Mouse (Mus musculus) heart, adult 2 months (tissue): ENCODE measurements around the gene Ergic3. TPM values are rescaled to one million over a fixed set of nuclear protein-coding genes. Genes with fewer than 3 reads are reported as not detected.
A peak's percentile ranks its signal among the peaks of the same experiment; 100 is the strongest.

Source experiments
- DNase-seq, 2 experiments: peaks; one replicate each; pipeline ENCODE4 v3.0.0; 2021
- H3K27ac ChIP-seq: fragments of 200-600 bp; 2 replicates; pipeline ENCODE4 v1.8.1; 2022
- H3K27me3 ChIP-seq: fragments of 200-500 bp; 2 replicates; pipeline ENCODE4 v1.6.1; 2012; ENCODE audit warnings: mild to moderate bottlenecking, low read length, inconsistent platforms, mixed read lengths; ENCODE audit not compliant: control insufficient read depth, insufficient read depth
- H3K36me3 ChIP-seq: fragments of 200-500 bp; 2 replicates; pipeline ENCODE4 v1.6.1; 2012; ENCODE audit warnings: low read length, inconsistent platforms; ENCODE audit not compliant: control insufficient read depth, insufficient read depth
- H3K4me1 ChIP-seq: fragments of 200-500 bp; 2 replicates; pipeline ENCODE4 v1.6.1; 2011; ENCODE audit warnings: low read length; ENCODE audit not compliant: control insufficient read depth, insufficient read depth
- H3K4me3 ChIP-seq: fragments of 200-600 bp; 2 replicates; pipeline ENCODE4 v1.8.1; 2022
- H3K79me2 ChIP-seq: fragments of 200-500 bp; replicated peaks from 2 replicates; pipeline ENCODE4 v1.6.1; 2012; ENCODE audit warnings: mild to moderate bottlenecking, inconsistent platforms, low read length, moderate library complexity, mixed read lengths; ENCODE audit not compliant: control insufficient read depth, insufficient read depth
- H3K9ac ChIP-seq: fragments of 200-500 bp; 2 replicates; pipeline ENCODE4 v1.6.1; 2012; ENCODE audit warnings: low read depth, mild to moderate bottlenecking, control low read depth, inconsistent platforms, low read length, mixed read lengths
- CTCF ChIP-seq: fragments of 200-600 bp; IDR thresholded peaks from 2 replicates; pipeline ENCODE4 v1.8.1; 2022; ENCODE audit warnings: antibody characterized with exemption, mild to moderate bottlenecking, moderate library complexity
- EP300 ChIP-seq: fragments of 200-500 bp; IDR thresholded peaks from 2 replicates; pipeline ENCODE4 v1.6.1; 2011; ENCODE audit warnings: low read depth, low read length, control low read depth; ENCODE audit not compliant: insufficient read depth
- POLR2A ChIP-seq: fragments of 200-500 bp; IDR thresholded peaks from 2 replicates; pipeline ENCODE4 v1.6.1; 2011; ENCODE audit warnings: mild to moderate bottlenecking, low read depth, low read length, control low read depth; ENCODE audit not compliant: insufficient read depth
- WGBS: fragments of 180-500 bp; shearing (Covaris S2); methylation state at CpG from one replicate; pipeline ENCODE4 v1.1.7; 2018; 5-methylcytosine and 5-hydroxymethylcytosine counted together
- intact Hi-C: fragments of 180-260 bp; cut with DNase I; formaldehyde crosslinking; loops from one replicate; pipeline ENCODE4 v1.15.1; 2025
- polyA plus RNA-seq: library from polyadenylated mRNA; depleted of rRNA; stranded (reverse); fragments of >200 nt; gene quantifications from 2 replicates; pipeline ENCODE4 v1.2.3, GENCODE M21; 2012
- total RNA-seq, 2 experiments: library from RNA; stranded (reverse); gene quantifications; 2 replicates each; pipeline ENCODE4 v1.2.3; 2021

Gene Ergic3
- total and polyA plus RNA-seq, 3 experiments: 60.1 to 104 (median 67.5) TPM

GRCm38 (mm10) chr2:155974087-155974731 lies 33.6 kb upstream of the Ergic3 start:
- Histone ChIP-seq H3K4me3 (no peak overlapping the region), H3K27me3 (no peaks in the 10 kb centered on the region), H3K4me1 (no peaks in the 10 kb centered on the region), H3K36me3 (no peaks in the 10 kb centered on the region), H3K9ac (no peak overlapping the region), H3K79me2 (no peaks in the 10 kb centered on the region), H3K27ac (no peak overlapping the region)
- DNase-seq: no peak
- intact Hi-C loops: no loop called here
- no peak for TF ChIP-seq POLR2A
- no peak for TF ChIP-seq EP300
- TF ChIP-seq CTCF: no peak
- 68% methylated on average over 14 of the region's 14 CpGs for WGBS

- Histone ChIP-seq H3K4me1 (no peaks in the 10 kb centered on the region), H3K36me3 (no peaks in the 10 kb centered on the region), H3K27me3 (no peaks in the 10 kb centered on the region), H3K79me2 (no peaks in the 10 kb centered on the region), H3K9ac (peak overlapping the region; percentile 49), H3K4me3 (peak overlapping the region; percentile 41), H3K27ac (peak overlapping the region; percentile 67)
- WGBS: 52% methylated on average over 5 of the region's 5 CpGs
- intact Hi-C loops: no loop called here
- no peak for TF ChIP-seq EP300
- TF ChIP-seq POLR2A: 0 out of 2 replicates have a peak, but pooled peaks have one; percentile 59
- TF ChIP-seq CTCF: no peak
- peak; percentile 58 to 69 for DNase-seq
Measured at GRCm38 (mm10) chr2:155979328-155979991, 28.4 kb upstream of the Ergic3 start.

- Histone ChIP-seq H3K4me1 (no peaks in the 10 kb centered on the region), H3K36me3 (no peaks in the 10 kb centered on the region), H3K79me2 (no peaks in the 10 kb centered on the region), H3K27ac (no peak overlapping the region), H3K27me3 (no peaks in the 10 kb centered on the region), H3K9ac (no peak overlapping the region), H3K4me3 (no peak overlapping the region)
- TF ChIP-seq EP300 (no peak), CTCF (no peak), POLR2A (no peak)
- intact Hi-C loops: no loop called here
- DNase-seq: no peak
- WGBS: 93% methylated on average over 7 of the region's 7 CpGs
Measured at GRCm38 (mm10) chr2:155985776-155986175, 22.1 kb upstream of the Ergic3 start.

- Histone ChIP-seq H3K4me1 (no peaks in the 10 kb centered on the region), H3K36me3 (no peaks in the 10 kb centered on the region), H3K4me3 (no peak overlapping the region), H3K79me2 (no peaks in the 10 kb centered on the region), H3K27ac (no peak overlapping the region), H3K9ac (no peak overlapping the region), H3K27me3 (no peaks in the 10 kb centered on the region)
- DNase-seq: no peak
- WGBS: 97% methylated on average over 6 of the region's 6 CpGs
- intact Hi-C loops: no loop called here
- TF ChIP-seq POLR2A (no peak), CTCF (no peak), EP300 (no peak)
Measured at GRCm38 (mm10) chr2:155987131-155987530, 20.7 kb upstream of the Ergic3 start.

GRCm38 (mm10) chr2:155989085-155989484 lies 18.8 kb upstream of the Ergic3 start:
- H3K27ac ChIP-seq: no peak overlapping the region
- H3K4me3 ChIP-seq: no peak overlapping the region
- H3K27me3 ChIP-seq: no peaks in the 10 kb centered on the region
- WGBS: 74% methylated on average over 4 of the region's 4 CpGs
- H3K36me3 ChIP-seq: no peaks in the 10 kb centered on the region
- no peak overlapping the region for H3K9ac ChIP-seq
- no peaks in the 10 kb centered on the region for H3K4me1 ChIP-seq
- H3K79me2 ChIP-seq: no peaks in the 10 kb centered on the region
- intact Hi-C loops: no loop called here
- no peak for DNase-seq
- TF ChIP-seq EP300 (no peak), CTCF (no peak), POLR2A (no peak)

- Histone ChIP-seq H3K27ac (no peak overlapping the region), H3K4me1 (no peaks in the 10 kb centered on the region), H3K27me3 (no peaks in the 10 kb centered on the region), H3K36me3 (no peaks in the 10 kb centered on the region), H3K4me3 (no peak overlapping the region), H3K79me2 (no peaks in the 10 kb centered on the region), H3K9ac (no peak overlapping the region)
- DNase-seq: no peak
- 80% methylated on average over 10 of the region's 10 CpGs for WGBS
- TF ChIP-seq EP300: no peak
- intact Hi-C loops: no loop called here
Measured at GRCm38 (mm10) chr2:155991151-155991550, 16.7 kb upstream of the Ergic3 start.
